Mouse (Mus musculus) kidney, adult 2 months (tissue): ENCODE measurements around the gene Fgd4.

ENCODE experiments used
- CTCF ChIP-seq: fragments of 200-500 bp; conservative IDR thresholded peaks from 2 replicates; pipeline ENCODE4 v1.5.1; 2011; ENCODE audit warnings: low read depth, mild to moderate bottlenecking, control low read depth, low read length, moderate library complexity, mixed read lengths; ENCODE audit not compliant: insufficient read depth, insufficient read length
- POLR2A ChIP-seq: fragments of 200-500 bp; IDR thresholded peaks from one replicate; pipeline ENCODE4 v1.6.1; 2011; ENCODE audit warnings: low read depth, low read length, control low read depth

DNA sequence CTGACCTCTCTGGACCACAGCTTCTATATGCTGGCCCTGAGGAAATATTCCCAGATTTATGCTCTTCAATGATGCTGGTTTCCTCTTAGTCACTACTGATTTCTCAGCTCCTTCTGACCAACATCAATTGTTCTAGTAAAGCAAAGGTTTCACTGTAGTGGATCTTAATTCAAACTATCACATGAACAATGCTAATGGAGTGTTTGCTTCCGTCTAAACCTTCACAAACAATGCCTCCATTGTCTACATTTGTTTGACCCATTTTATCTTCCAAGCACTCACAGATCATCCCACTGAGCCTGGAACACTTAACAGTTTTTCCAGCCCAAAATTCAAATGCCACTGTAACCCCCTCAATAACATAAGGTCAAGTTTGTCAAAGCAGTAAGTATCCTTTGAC is 33.6 kb downstream of the Fgd4 start:
- TF ChIP-seq CTCF (no peak), POLR2A (no peak)
